Mouse (Mus musculus) neutrophil, adult 5-6 weeks (primary cell): ENCODE measurements around the gene Ltbp1. TPM values are rescaled to one million over a fixed set of nuclear protein-coding genes. Genes with fewer than 3 reads are reported as not detected.

Experiments used
- ATAC-seq: fragments of 151-379, 151-347 bp; 2 replicates; pipeline ENCODE4 v1.8.0; 2017; ENCODE audit warnings: mild to moderate bottlenecking, moderate TSS enrichment; ENCODE audit not compliant: insufficient number of reproducible peaks, poor library complexity, low FRiP score, severe bottlenecking; ENCODE audit errors: extremely low read depth
- total RNA-seq: library from RNA; stranded (forward); fragments of 200-1000 nt; gene quantifications from 2 replicates; pipeline ENCODE4 v1.2.3, GENCODE M21; 2017

Gene Ltbp1
- total RNA-seq, result 3.3 and 4.4 TPM in 2 replicates

DNA sequence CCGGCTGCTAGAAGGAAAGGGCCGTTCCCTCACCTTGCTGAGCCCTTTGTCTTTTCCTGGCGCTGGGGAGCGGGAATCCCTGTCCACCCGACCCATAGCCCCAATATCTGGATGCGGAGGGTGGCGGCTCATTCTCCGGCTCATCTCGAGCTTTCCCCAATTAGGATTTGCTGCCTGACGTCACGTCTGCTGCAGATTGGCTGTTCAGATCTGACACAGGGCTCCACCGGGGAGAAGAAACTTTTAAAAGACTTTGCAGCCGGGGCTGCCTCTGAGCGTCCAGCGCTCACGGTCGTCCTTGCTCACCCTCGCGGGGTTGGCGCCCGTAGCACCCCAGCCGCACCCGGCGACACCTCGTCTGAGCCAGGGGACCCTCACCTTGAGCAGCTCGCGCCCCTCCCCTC is at the start of gene Ltbp1:
Ltbp1 (plus strand) TSS at position 288 of the 404 bp plus-strand sequence.
- ATAC-seq, result no peak

GRCm38 (mm10) chr17:74959481-74960245 is 45.7 kb upstream of the Ltbp1 start:
- ATAC-seq, result no peak

- ATAC-seq, result no peak
Observed at GRCm38 (mm10) chr17:74963222-74963621, 42.1 kb upstream of the Ltbp1 start.

DNA sequence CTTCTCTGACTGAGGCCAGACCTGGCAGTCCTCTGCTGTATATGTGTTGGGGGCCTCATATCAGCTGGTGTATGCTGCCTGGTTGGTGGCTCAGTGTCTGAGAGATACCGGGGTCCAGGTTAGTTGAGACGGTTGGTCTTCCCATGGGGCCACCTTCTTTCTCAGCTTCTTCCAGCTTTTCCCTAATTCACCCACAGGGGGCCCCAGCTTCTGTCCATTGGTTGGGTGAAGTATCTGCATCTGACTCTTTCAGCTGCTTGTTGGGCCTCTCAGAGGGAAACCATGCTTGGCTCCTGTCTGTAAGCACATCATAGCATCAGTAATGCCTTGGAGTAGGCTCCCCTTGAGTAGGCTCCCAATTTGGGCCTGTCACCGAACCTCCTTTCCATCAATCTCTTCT is 41.5 kb upstream of the Ltbp1 start:
- ATAC-seq, result no peak

DNA sequence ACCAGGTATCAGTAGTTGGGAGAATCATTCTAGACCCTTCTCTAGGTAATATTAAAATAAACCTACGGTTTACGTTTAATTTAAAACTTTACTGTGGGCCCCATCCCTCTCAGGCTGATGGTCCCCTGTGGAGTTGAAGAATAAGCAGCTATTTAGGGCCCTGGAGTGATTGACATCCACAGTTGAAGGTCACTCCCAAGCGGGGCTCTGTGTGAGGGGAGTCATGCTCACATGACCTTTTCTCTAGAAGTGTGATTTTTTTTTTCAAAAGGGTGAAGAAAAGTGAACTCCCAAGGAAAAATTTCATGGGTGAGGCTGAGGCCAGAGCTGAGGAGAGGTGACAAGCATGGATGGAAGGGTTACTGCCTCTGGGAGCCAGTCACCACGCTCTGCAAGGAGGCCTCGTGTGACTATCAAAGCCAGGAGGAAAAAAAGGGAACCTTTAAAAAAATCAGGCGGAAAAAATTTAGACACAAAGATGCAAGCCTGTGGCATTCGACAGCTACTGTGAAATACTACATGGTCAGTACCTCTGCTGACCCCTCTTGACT is 38.0 kb upstream of the Ltbp1 start:
- no peak for ATAC-seq

- ATAC-seq, result no peak
Observed at GRCm38 (mm10) chr17:74968152-74968712, 37.1 kb upstream of the Ltbp1 start.

DNA sequence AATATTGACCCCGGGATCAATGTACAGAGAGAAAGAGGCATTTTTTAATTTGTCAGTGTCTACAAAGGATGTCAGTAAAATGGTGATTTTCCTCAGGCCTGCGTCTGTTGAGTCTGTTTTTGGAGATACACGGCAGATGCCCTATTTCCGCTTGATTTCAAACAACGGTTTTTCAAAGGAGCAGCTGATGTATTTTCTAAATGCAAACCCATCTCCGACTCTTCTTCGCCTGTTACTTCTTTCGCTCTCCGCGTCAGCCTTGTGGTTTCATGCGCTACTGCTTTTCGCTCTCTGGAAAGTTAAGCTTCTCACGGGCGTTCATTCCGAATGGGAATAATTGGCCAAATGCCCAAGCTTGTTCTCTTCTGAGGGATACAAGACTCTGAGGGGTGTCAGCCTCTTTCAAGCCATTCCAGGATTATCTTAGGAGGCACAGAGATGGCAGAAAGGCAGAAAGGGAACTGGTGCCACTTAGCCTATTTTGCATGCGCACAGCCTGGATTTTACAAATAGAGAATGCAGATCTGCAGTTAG is 36.6 kb upstream of the Ltbp1 start:
- no peak for ATAC-seq

DNA sequence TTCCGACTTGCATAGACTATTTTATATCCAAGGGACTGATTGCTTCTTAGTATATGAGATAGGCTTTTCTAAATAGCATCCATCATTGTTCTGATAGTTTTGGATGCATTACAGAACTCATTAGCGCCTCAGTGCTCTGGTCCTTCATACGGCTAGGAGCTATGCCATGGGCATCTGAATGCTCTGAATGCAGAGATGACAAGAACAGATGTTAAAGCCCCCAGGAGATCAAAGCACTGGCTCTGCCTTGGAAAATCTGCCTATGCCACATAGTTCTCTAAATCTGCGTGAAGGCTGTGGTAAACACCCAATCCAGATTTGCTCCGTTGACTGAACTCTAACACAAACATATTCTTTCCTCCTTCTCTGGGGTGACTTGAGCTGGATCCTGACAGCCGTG is 30.2 kb upstream of the Ltbp1 start:
- ATAC-seq, result no peak

GRCm38 (mm10) chr17:74976167-74976985 is 29.0 kb upstream of the Ltbp1 start:
- ATAC-seq, result no peak

- ATAC-seq, result no peak
Observed at GRCm38 (mm10) chr17:74979767-74980166, 25.6 kb upstream of the Ltbp1 start.

GRCm38 (mm10) chr17:74981703-74982102 is 23.7 kb upstream of the Ltbp1 start:
- no peak for ATAC-seq

- no peak for ATAC-seq
Observed at GRCm38 (mm10) chr17:74982880-74983279, 22.5 kb upstream of the Ltbp1 start.

DNA sequence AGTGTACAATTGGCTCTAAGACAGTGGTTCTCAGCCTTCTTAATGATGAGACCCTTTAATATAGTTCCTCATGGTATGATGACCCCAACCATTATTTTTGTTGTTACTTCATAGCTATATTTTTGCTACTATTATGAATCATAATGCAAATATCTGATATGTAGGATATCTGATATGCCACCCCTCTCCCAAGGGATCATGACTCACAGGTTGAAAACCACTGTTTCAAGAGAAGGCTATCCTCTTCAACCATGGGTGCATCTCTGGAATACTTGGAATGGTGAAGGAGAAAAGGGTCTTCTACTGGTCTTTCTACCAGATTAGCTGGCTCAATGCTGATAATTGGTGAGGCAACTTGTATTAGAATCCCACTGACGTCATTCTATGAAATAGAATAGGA is 21.3 kb upstream of the Ltbp1 start:
- no peak for ATAC-seq

- no peak for ATAC-seq
Observed at GRCm38 (mm10) chr17:74984681-74985080, 20.7 kb upstream of the Ltbp1 start.

GRCm38 (mm10) chr17:74987067-74987466 is 18.3 kb upstream of the Ltbp1 start:
- ATAC-seq, result no peak

DNA sequence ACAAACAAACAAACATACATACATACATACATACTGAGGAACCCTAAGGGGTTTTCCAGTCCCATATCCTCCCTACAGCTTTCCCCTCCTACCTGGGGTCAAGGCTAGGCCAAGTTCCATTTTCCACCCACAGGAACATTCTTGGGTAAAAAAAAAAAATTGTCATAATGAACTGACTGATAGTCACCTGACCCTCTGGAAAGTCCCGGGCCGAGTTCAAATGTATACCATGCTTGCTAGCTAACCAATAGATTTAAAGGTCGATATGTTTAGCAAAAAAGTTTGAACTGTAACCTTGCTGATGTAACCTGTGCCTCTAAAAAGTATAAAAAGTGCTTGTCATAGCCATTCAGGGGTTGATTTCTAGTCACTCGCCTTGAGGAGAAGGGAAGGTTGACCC is 15.7 kb upstream of the Ltbp1 start:
- no peak for ATAC-seq

DNA sequence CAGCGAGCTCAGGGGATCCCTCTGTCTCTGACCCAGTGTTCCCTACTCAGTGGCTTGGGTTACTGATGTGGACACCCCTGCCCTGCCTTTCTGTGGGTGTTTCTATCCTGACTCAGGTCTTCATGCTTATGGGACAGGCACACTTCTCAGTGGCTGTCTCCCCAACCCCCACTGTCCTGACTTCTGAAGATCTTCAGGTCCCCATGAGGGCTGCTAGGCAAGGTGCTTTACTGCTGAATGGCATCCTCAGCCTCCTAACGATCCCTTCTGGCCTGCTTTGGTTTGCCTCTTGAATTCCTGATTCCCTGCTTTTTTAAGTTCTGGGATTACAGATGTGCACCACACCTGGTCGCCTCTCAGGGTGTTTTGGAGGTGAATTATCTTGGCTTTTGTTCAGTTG is 14.8 kb upstream of the Ltbp1 start:
- no peak for ATAC-seq

DNA sequence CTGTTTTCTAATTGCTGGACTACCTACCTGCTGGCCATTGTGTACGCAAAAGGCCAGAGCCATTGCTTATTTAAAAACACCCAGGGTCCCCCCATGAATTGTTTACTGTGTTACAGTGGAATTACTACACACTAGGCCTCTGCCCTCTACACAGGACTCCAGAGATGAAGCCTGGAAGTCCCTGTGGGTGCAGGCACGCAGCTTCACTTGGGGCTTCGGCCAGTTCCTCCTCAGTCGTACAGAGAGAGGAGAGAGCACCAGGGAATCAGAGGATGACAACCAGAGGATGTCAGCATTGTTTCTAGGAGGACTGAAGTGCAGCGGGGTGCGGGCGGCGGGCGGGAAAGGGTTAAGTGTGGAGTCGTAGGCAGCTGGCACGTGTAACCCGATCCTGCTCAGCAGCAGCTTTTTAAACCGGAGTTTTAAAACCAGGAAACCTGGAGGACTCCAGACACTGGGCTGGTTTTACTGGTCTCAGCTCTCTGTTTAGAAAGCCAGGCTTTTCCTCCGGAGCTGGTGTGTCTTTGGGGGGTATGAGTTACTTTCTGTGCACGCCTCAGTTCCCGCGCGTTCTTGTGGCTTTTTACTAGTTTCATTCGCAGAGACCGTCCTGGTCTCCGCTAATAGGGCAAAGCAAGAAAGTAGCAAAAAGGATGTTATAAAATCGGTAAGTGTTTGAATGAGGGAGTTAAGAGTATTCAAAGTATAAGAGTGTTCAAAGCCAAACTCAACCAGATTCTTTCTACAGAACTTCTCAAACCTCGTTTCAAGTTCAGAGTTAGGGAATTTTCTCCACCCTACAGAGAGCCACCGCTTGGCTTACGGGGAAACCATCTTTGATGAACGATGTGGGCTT is 11.4 kb upstream of the Ltbp1 start:
- no peak for ATAC-seq

DNA sequence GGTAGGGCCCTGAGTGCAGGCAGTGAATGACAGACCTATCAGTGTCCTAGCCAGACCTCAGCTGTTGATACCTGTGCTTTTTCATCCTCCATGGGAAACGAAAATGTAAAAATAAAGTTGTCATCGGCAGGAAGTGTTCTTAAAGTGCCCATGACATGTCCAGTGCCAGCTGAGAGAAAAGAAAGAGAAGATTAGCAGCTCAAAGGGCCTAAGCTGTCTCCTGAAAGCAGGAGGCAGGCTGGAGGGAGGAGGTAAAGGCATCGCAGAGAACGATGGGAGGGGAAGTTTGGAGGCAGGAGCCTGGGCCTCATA is 10.8 kb upstream of the Ltbp1 start:
- no peak for ATAC-seq
